Mouse (Mus musculus) intestine, postnatal 0 days (tissue): Measurements from ENCODE around the gene B3gnt2. TPM values are rescaled to one million over a fixed set of nuclear protein-coding genes. Genes with fewer than 3 reads are reported as not detected.

Experiments
- ATAC-seq: fragments of 200-750 bp; cut with Nextera tagmentation; 2 replicates; pipeline ENCODE4 v1.8.0; 2017; ENCODE audit warnings: mild to moderate bottlenecking, moderate TSS enrichment, moderate library complexity
- H3K27ac ChIP-seq: fragments of 300-500 bp; sonication (generic); 2 replicates; pipeline ENCODE4 v1.5.1; 2014; ENCODE audit warnings: mild to moderate bottlenecking, low read depth, low read length, moderate library complexity
- H3K27me3 ChIP-seq: fragments of 300-500 bp; sonication (generic); replicated peaks from 2 replicates; pipeline ENCODE4 v1.6.1; 2014; ENCODE audit warnings: low read length, mixed read lengths; ENCODE audit not compliant: control insufficient read depth, insufficient read depth
- H3K36me3 ChIP-seq: fragments of 300-500 bp; sonication (generic); 2 replicates; pipeline ENCODE4 v1.6.1; 2014; ENCODE audit warnings: mild to moderate bottlenecking, moderate library complexity; ENCODE audit not compliant: control insufficient read depth, insufficient read depth
- H3K4me1 ChIP-seq: fragments of 300-500 bp; sonication (generic); replicated peaks from 2 replicates; pipeline ENCODE4 v1.6.1; 2014; ENCODE audit warnings: antibody characterized with exemption, low read length, mixed read lengths; ENCODE audit not compliant: control insufficient read depth, insufficient read depth
- H3K4me2 ChIP-seq: fragments of 300-500 bp; sonication (generic); replicated peaks from 2 replicates; pipeline ENCODE4 v1.6.1; 2014; ENCODE audit warnings: low read depth, mild to moderate bottlenecking, moderate library complexity
- H3K4me3 ChIP-seq: fragments of 300-500 bp; sonication (generic); 2 replicates; pipeline ENCODE4 v1.5.1; 2014; ENCODE audit warnings: low read depth, low read length
- H3K9ac ChIP-seq: fragments of 300-500 bp; sonication (generic); 2 replicates; pipeline ENCODE4 v1.6.1; 2014; ENCODE audit warnings: mild to moderate bottlenecking, low read depth, low read length
- H3K9me3 ChIP-seq: fragments of 300-500 bp; sonication (generic); 2 replicates; pipeline ENCODE4 v1.6.1; 2016; ENCODE audit warnings: mixed run types; ENCODE audit not compliant: control insufficient read depth
- CTCF ChIP-seq: sonication (generic); IDR thresholded peaks from 2 replicates; pipeline ENCODE4 v1.5.1; 2016; ENCODE audit warnings: low read depth, mild to moderate bottlenecking, control low read depth, antibody characterized with exemption, moderate library complexity
- WGBS: fragments of 180-500 bp; shearing (Covaris S2); extraction: QIAGEN DNeasy Blood & Tissue Kit; methylation state at CpG from one replicate; pipeline ENCODE4 v1.1.7; 2014; 5-methylcytosine and 5-hydroxymethylcytosine counted together
- polyA plus RNA-seq: library from polyadenylated mRNA; unstranded; fragments of >200 nt; fragmentation: Nextera tagmentation; extraction: Ambion mirVana; gene quantifications from 2 replicates; pipeline ENCODE4 v1.2.1, GENCODE M21; 2015

B3gnt2 gene
- polyA plus RNA-seq, 1 experiment from 2014 or later = 15.1 TPM

- Histone ChIP-seq H3K4me1 (no peaks in the 10 kb centered on the region), H3K27me3 (no peaks in the 10 kb centered on the region), H3K9ac (peak overlapping the region; percentile 87), H3K4me2 (peak overlapping the region; percentile 80), H3K27ac (peak overlapping the region; percentile 95), H3K9me3 (no peaks in the 10 kb centered on the region), H3K4me3 (peak overlapping the region; percentile 79), H3K36me3 (no peaks in the 10 kb centered on the region)
- WGBS = 3% methylated on average over 50 of the region's 50 CpGs
- ATAC-seq = peak; percentile 46
- TF ChIP-seq CTCF = peak; percentile 32
These were observed 2.1 kb downstream of the B3gnt2 start for GRCm38 (mm10) chr11:22858441-22859300.

- no peaks in the 10 kb centered on the region for H3K9me3 ChIP-seq
- TF ChIP-seq CTCF = no peak
- H3K27ac ChIP-seq = peak overlapping the region; percentile 95; the same call in 1 of the 2 replicates
- peak overlapping the region; percentile 87 for H3K9ac ChIP-seq
- H3K4me2 ChIP-seq = peak overlapping the region; percentile 80
- no peak for ATAC-seq
- H3K36me3 ChIP-seq = no peaks in the 10 kb centered on the region
- H3K4me1 ChIP-seq = no peaks in the 10 kb centered on the region
- 20% methylated on average over 25 of the region's 25 CpGs for WGBS
- peak overlapping the region; percentile 79 for H3K4me3 ChIP-seq
- H3K27me3 ChIP-seq = no peaks in the 10 kb centered on the region
These were observed 2.9 kb downstream of the B3gnt2 start for GRCm38 (mm10) chr11:22857705-22858440.

GRCm38 (mm10) chr11:22857106-22857704, 3.6 kb downstream of the B3gnt2 start:
- H3K4me2 ChIP-seq = peak overlapping the region; percentile 80
- no peak overlapping the region for H3K9ac ChIP-seq
- H3K27me3 ChIP-seq = no peaks in the 10 kb centered on the region
- no peak for TF ChIP-seq CTCF
- H3K36me3 ChIP-seq = no peaks in the 10 kb centered on the region
- H3K9me3 ChIP-seq = no peaks in the 10 kb centered on the region
- WGBS = 70% methylated on average over 5 of the region's 5 CpGs
- ATAC-seq = no peak
- no peak overlapping the region for H3K4me3 ChIP-seq
- no peaks in the 10 kb centered on the region for H3K4me1 ChIP-seq
- no peak overlapping the region for H3K27ac ChIP-seq

GRCm38 (mm10) chr11:22856371-22856965, 4.3 kb downstream of the B3gnt2 start:
- 68% methylated on average over 3 of the region's 3 CpGs for WGBS
- H3K4me1 ChIP-seq = 0 out of 2 replicates have a peak, but pooled peaks cover under 1% of the 10 kb centered on the region
- H3K9ac ChIP-seq = no peak overlapping the region

GRCm38 (mm10) chr11:22854571-22854970, 6.2 kb downstream of the B3gnt2 start:
- TF ChIP-seq CTCF = no peak
- Histone ChIP-seq H3K4me1 (peaks cover 16% of the 10 kb centered on the region), H3K4me2 (no peak overlapping the region), H3K36me3 (no peaks in the 10 kb centered on the region), H3K9me3 (no peaks in the 10 kb centered on the region), H3K4me3 (no peak overlapping the region), H3K27me3 (no peaks in the 10 kb centered on the region), H3K27ac (no peak overlapping the region), H3K9ac (no peak overlapping the region)
- 44% methylated on average over 4 of the region's 4 CpGs for WGBS
- no peak for ATAC-seq

More at GRCm38 (mm10) chr11:22856371-22856965, 4.3 kb downstream of the B3gnt2 start:
- no peak overlapping the region for H3K27ac ChIP-seq
- H3K27me3 ChIP-seq = no peaks in the 10 kb centered on the region
- no peak overlapping the region for H3K4me3 ChIP-seq
- no peak for TF ChIP-seq CTCF
- no peaks in the 10 kb centered on the region for H3K9me3 ChIP-seq
- no peak overlapping the region for H3K4me2 ChIP-seq
- no peak for ATAC-seq
- H3K36me3 ChIP-seq = no peaks in the 10 kb centered on the region
